Mouse (Mus musculus): ENCODE data around the gene Txlnb. TPM values are rescaled to one million over a fixed set of nuclear protein-coding genes. Genes with fewer than 3 reads are reported as not detected.

The Txlnb gene
- polyA plus RNA-seq, 1 experiment from 2014 or later = 1.2 TPM

GRCm38 (mm10) chr10:17842030-17842429, 46.0 kb downstream of the Txlnb start:
- Histone ChIP-seq H3K9me3 (ENCODE audit: control insufficient read depth, low read length) (peaks cover under 1% of the 10 kb centered on the region; the same call in 1 of the 2 replicates), H3K27me3 (replicated peaks; ENCODE audit: control insufficient read depth, insufficient read depth, low read length) (no peaks in the 10 kb centered on the region), H3K36me3 (ENCODE audit: control insufficient read depth, insufficient read depth, low read length) (no peaks in the 10 kb centered on the region), H3K4me1 (ENCODE audit: control insufficient read depth, insufficient read depth, low read depth, low read length) (no peaks in the 10 kb centered on the region), H3K9ac (ENCODE audit: low read depth, low read length) (no peak overlapping the region), H3K4me2 (ENCODE audit: low read length) (no peak overlapping the region), H3K27ac (ENCODE audit: low read depth, low read length) (no peak overlapping the region), H3K4me3 (ENCODE audit: low read length) (no peak overlapping the region)
- WGBS = 88% methylated on average over 3 of the region's 3 CpGs
- no peak for ATAC-seq

GRCm38 (mm10) chr10:17844781-17845537, 48.9 kb downstream of the Txlnb start:
- H3K9ac ChIP-seq (ENCODE audit: low read depth, low read length) = no peak overlapping the region
- H3K9me3 ChIP-seq (ENCODE audit: control insufficient read depth, low read length) = peaks cover 5% of the 10 kb centered on the region; the same call in 1 of the 2 replicates
- no peaks in the 10 kb centered on the region for H3K4me1 ChIP-seq (ENCODE audit: control insufficient read depth, insufficient read depth, low read depth, low read length)
- no peak overlapping the region for H3K4me2 ChIP-seq (ENCODE audit: low read length)
- no peaks in the 10 kb centered on the region for H3K36me3 ChIP-seq (ENCODE audit: control insufficient read depth, insufficient read depth, low read length)
- no peaks in the 10 kb centered on the region for H3K27me3 ChIP-seq (replicated peaks; ENCODE audit: control insufficient read depth, insufficient read depth, low read length)
- ATAC-seq = no peak
- 60% methylated on average over 4 of the region's 4 CpGs for WGBS
- no peak overlapping the region for H3K27ac ChIP-seq (ENCODE audit: low read depth, low read length)
- H3K4me3 ChIP-seq (ENCODE audit: low read length) = no peak overlapping the region

GRCm38 (mm10) chr10:17857647-17858261, 61.7 kb downstream of the Txlnb start:
- H3K27me3 ChIP-seq (replicated peaks; ENCODE audit: control insufficient read depth, insufficient read depth, low read length) = no peaks in the 10 kb centered on the region
- no peak overlapping the region for H3K4me2 ChIP-seq (ENCODE audit: low read length)

GRCm38 (mm10) chr10:17860701-17861480, 64.9 kb downstream of the Txlnb start:
- H3K27ac ChIP-seq (ENCODE audit: low read depth, low read length) = no peak overlapping the region
- no peaks in the 10 kb centered on the region for H3K27me3 ChIP-seq (replicated peaks; ENCODE audit: control insufficient read depth, insufficient read depth, low read length)
- H3K36me3 ChIP-seq (ENCODE audit: control insufficient read depth, insufficient read depth, low read length) = no peaks in the 10 kb centered on the region
- 72% methylated on average over 6 of the region's 6 CpGs for WGBS
- H3K9ac ChIP-seq (ENCODE audit: low read depth, low read length) = no peak overlapping the region
- H3K4me3 ChIP-seq (ENCODE audit: low read length) = no peak overlapping the region
- H3K9me3 ChIP-seq (ENCODE audit: control insufficient read depth, low read length) = 0 out of 2 replicates have a peak, but pooled peaks cover 4% of the 10 kb centered on the region
- H3K4me1 ChIP-seq (ENCODE audit: control insufficient read depth, insufficient read depth, low read depth, low read length) = no peaks in the 10 kb centered on the region
- no peak overlapping the region for H3K4me2 ChIP-seq (ENCODE audit: low read length)
- no peak for ATAC-seq

More at GRCm38 (mm10) chr10:17857647-17858261, 61.7 kb downstream of the Txlnb start:
- ATAC-seq = no peak
- H3K4me3 ChIP-seq (ENCODE audit: low read length) = no peak overlapping the region
- no peaks in the 10 kb centered on the region for H3K4me1 ChIP-seq (ENCODE audit: control insufficient read depth, insufficient read depth, low read depth, low read length)
- H3K9me3 ChIP-seq (ENCODE audit: control insufficient read depth, low read length) = no peaks in the 10 kb centered on the region
- no peak overlapping the region for H3K9ac ChIP-seq (ENCODE audit: low read depth, low read length)
- no peak overlapping the region for H3K27ac ChIP-seq (ENCODE audit: low read depth, low read length)
- 92% methylated on average over 9 of the region's 9 CpGs for WGBS
- no peaks in the 10 kb centered on the region for H3K36me3 ChIP-seq (ENCODE audit: control insufficient read depth, insufficient read depth, low read length)

GRCm38 (mm10) chr10:17869822-17870662, 74.0 kb downstream of the Txlnb start:
- Histone ChIP-seq H3K27ac (ENCODE audit: low read depth, low read length) (no peak overlapping the region), H3K4me2 (ENCODE audit: low read length) (no peak overlapping the region), H3K4me1 (ENCODE audit: control insufficient read depth, insufficient read depth, low read depth, low read length) (no peaks in the 10 kb centered on the region), H3K9ac (ENCODE audit: low read depth, low read length) (no peak overlapping the region), H3K36me3 (ENCODE audit: control insufficient read depth, insufficient read depth, low read length) (no peaks in the 10 kb centered on the region), H3K9me3 (ENCODE audit: control insufficient read depth, low read length) (no peaks in the 10 kb centered on the region), H3K4me3 (ENCODE audit: low read length) (no peak overlapping the region), H3K27me3 (replicated peaks; ENCODE audit: control insufficient read depth, insufficient read depth, low read length) (no peaks in the 10 kb centered on the region)
- 17% methylated on average over 5 of the region's 5 CpGs for WGBS
- ATAC-seq = peak; percentile 99

GRCm38 (mm10) chr10:17878002-17878919, 82.2 kb downstream of the Txlnb start:
- H3K27me3 ChIP-seq (replicated peaks; ENCODE audit: control insufficient read depth, insufficient read depth, low read length) = no peaks in the 10 kb centered on the region
- no peaks in the 10 kb centered on the region for H3K9me3 ChIP-seq (ENCODE audit: control insufficient read depth, low read length)
- H3K9ac ChIP-seq (ENCODE audit: low read depth, low read length) = no peak overlapping the region
- H3K36me3 ChIP-seq (ENCODE audit: control insufficient read depth, insufficient read depth, low read length) = no peaks in the 10 kb centered on the region
- no peak overlapping the region for H3K4me3 ChIP-seq (ENCODE audit: low read length)
- no peak overlapping the region for H3K4me2 ChIP-seq (ENCODE audit: low read length)
- H3K27ac ChIP-seq (ENCODE audit: low read depth, low read length) = no peak overlapping the region
- H3K4me1 ChIP-seq (ENCODE audit: control insufficient read depth, insufficient read depth, low read depth, low read length) = no peaks in the 10 kb centered on the region
- WGBS = 39% methylated on average over 8 of the region's 8 CpGs
- no peak for ATAC-seq

- Histone ChIP-seq H3K4me1 (ENCODE audit: control insufficient read depth, insufficient read depth, low read depth, low read length) (no peaks in the 10 kb centered on the region), H3K9ac (ENCODE audit: low read depth, low read length) (no peak overlapping the region), H3K27me3 (replicated peaks; ENCODE audit: control insufficient read depth, insufficient read depth, low read length) (no peaks in the 10 kb centered on the region), H3K27ac (ENCODE audit: low read depth, low read length) (no peak overlapping the region), H3K4me2 (ENCODE audit: low read length) (no peak overlapping the region), H3K36me3 (ENCODE audit: control insufficient read depth, insufficient read depth, low read length) (no peaks in the 10 kb centered on the region), H3K4me3 (ENCODE audit: low read length) (no peak overlapping the region), H3K9me3 (ENCODE audit: control insufficient read depth, low read length) (no peaks in the 10 kb centered on the region)
- no peak for ATAC-seq
- 91% methylated on average over 3 of the region's 3 CpGs for WGBS
Measured at GRCm38 (mm10) chr10:17880038-17880437, 84.0 kb downstream of the Txlnb start.

- Histone ChIP-seq H3K4me1 (ENCODE audit: control insufficient read depth, insufficient read depth, low read depth, low read length) (no peaks in the 10 kb centered on the region), H3K4me2 (ENCODE audit: low read length) (no peak overlapping the region), H3K27ac (ENCODE audit: low read depth, low read length) (no peak overlapping the region), H3K27me3 (replicated peaks; ENCODE audit: control insufficient read depth, insufficient read depth, low read length) (no peaks in the 10 kb centered on the region), H3K9ac (ENCODE audit: low read depth, low read length) (no peak overlapping the region), H3K36me3 (ENCODE audit: control insufficient read depth, insufficient read depth, low read length) (no peaks in the 10 kb centered on the region), H3K9me3 (ENCODE audit: control insufficient read depth, low read length) (no peaks in the 10 kb centered on the region), H3K4me3 (ENCODE audit: low read length) (no peak overlapping the region)
- WGBS = 67% methylated on average over 2 of the region's 2 CpGs
- no peak for ATAC-seq
Measured at GRCm38 (mm10) chr10:17880724-17881123, 84.7 kb downstream of the Txlnb start.

Measured in hindbrain, embryonic 16.5 days (tissue).